Mouse (Mus musculus): ENCODE data around the gene Ccdc84. TPM values are rescaled to one million over a fixed set of nuclear protein-coding genes. Genes with fewer than 3 reads are reported as not detected.
A peak's percentile ranks its signal among the peaks of the same experiment; 100 is the strongest.
"Not testable (repeated sequence)": the region's sequence is repeated elsewhere in the genome, so short reads cannot be mapped to it uniquely, and the experiment has no call there.

Gene Ccdc84
- polyA plus RNA-seq, 1 experiment from 2014 or later, result 23.1 TPM

DNA sequence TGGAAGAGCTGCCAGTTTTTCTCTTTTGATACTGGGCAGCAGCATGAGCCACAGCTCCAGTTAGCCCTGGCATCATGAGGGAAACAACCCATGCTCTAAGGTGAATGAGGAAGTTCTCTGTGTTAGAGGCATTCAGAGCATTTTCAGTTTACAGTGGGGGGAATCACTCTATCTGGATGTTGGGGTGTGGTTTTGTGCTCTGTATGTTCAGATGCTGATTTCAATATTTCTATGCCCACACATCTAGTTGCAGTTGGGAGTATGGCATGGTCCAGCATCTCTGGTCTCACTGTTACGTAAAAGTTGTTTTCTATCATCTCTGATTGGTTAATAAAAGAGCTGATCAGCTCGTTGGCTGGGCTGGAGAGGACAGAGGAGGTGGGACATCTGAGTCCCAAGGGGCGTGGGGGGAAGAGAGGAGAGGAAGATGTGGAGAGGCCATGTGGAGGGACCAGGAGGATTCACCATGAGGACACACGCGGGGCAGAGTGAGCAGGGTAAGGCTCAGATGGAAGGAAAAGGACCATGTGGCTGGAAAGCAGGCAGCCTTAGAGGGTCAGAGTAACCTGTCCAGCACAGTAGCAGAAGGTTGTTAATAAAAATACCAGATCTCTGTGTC, 2.0 kb upstream of the Ccdc84 start:
- Histone ChIP-seq H3K27me3 (ENCODE audit: low read depth, poor library complexity, severe bottlenecking) (no peaks in the 10 kb centered on the region), H3K36me3 (peaks cover 12% of the 10 kb centered on the region), H3K4me1 (peaks cover 7% of the 10 kb centered on the region), H3K27ac (no peak overlapping the region), H3K4me3 (no peak overlapping the region), H3K9me3 (replicated peaks) (no peaks in the 10 kb centered on the region)
- DNase-seq (ENCODE audit: low spot score), result no peak
- 83% methylated on average over 5 of the region's 5 CpGs for WGBS

DNA sequence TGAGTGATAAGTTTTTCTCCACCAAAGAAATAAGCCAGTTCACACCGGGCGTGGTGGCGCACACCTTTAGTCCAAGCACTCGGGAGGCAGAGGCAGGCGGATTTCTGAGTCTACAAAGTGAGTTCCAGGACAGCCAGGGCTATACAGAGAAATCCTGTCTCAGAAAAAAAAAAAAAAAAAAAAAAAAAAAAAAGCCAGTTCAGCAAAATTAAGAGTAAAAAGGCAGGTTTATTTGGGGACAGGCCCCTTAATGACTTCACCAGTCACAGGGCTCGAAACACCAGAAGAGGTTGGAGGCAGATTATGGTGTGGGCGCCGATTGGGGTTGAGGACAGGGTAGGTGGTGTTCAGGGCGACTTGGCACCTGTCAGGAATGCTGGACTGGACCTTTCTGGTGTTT, 1.4 kb upstream of the Ccdc84 start:
- DNase-seq (ENCODE audit: low spot score); H3K27ac ChIP-seq; H3K27me3 ChIP-seq (ENCODE audit: low read depth, poor library complexity, severe bottlenecking); H3K4me3 ChIP-seq; H3K4me1 ChIP-seq; H3K9me3 ChIP-seq (replicated peaks): not testable (repeated sequence)
- WGBS, result 93% methylated on average over 9 of the region's 9 CpGs
- H3K36me3 ChIP-seq, result peaks cover 16% of the 10 kb centered on the region

GRCm38 (mm10) chr9:44417892-44418363, 441 bp downstream of the Ccdc84 start:
- Histone ChIP-seq H3K27me3 (ENCODE audit: low read depth, poor library complexity, severe bottlenecking) (no peaks in the 10 kb centered on the region), H3K4me1 (peaks cover 7% of the 10 kb centered on the region), H3K9me3 (replicated peaks) (no peaks in the 10 kb centered on the region), H3K27ac (peak overlapping the region; percentile 89), H3K4me3 (peak overlapping the region; percentile 77), H3K36me3 (peaks cover 34% of the 10 kb centered on the region)
- peak; percentile 97 for DNase-seq (ENCODE audit: low spot score)
- under 1% methylated on average over 38 of the region's 38 CpGs for WGBS

DNA sequence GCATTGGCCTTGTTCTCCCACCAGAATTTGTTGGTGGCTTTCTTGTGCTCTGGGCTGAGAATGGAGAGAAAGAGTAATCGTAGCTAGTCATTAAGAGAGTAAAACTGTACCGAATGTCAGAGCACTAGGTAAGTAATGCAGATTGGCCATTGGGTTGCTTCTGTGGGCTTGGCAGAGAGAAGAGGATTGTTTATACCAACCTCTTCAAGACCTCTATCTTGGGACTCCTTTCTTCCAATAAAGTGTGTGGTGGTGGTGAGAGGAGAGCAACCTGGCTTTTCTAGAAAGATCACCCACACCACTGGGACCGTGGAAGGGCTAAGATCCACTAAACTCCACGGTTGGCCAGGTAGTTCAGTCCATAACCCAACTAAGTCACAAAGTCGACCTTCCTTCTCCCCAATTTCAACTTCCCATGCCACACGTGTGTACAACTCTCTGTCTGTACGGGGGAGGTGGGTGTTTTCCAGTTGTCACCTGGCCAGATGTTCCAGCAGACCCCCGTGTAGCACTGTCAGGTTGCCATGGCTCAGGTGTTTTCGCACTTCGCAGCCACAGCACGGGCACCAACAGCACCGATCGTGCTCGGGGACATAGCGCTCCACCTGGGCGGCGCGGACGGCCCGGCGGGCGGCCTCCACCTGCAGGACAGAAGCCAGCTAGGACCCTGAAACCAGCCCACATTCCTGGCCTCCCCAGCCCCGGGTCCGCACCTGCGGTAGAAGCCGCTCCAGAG, 1.0 kb downstream of the Ccdc84 start:
- Histone ChIP-seq H3K4me3 (peak overlapping the region; percentile 77), H3K36me3 (peaks cover 40% of the 10 kb centered on the region), H3K9me3 (replicated peaks) (no peaks in the 10 kb centered on the region), H3K27ac (peak overlapping the region; percentile 89), H3K4me1 (peaks cover 7% of the 10 kb centered on the region), H3K27me3 (ENCODE audit: low read depth, poor library complexity, severe bottlenecking) (no peaks in the 10 kb centered on the region)
- no peak for DNase-seq (ENCODE audit: low spot score)
- WGBS, result 9% methylated on average over 26 of the region's 26 CpGs

DNA sequence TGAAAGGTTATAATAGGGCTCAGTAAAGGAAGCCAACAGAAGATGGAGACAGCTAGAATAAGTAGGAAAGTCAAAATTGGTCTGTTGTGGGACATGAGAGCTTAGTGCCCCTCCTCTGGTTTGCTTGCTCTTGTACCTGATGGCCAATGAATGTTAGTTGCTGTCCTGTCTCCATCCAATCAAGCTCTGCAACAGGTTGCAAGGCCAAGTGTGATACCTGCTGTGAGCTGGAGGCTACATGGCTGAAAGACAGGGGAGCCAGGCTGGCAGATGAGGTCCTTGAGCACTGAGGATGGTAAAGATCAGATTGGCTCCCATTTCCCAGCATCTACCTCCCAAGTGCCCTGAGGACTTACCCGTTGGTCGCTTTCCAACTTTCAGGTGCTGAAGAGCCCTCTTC, 5.6 kb downstream of the Ccdc84 start:
- peaks cover 81% of the 10 kb centered on the region for H3K36me3 ChIP-seq
- H3K27me3 ChIP-seq (ENCODE audit: low read depth, poor library complexity, severe bottlenecking), result no peaks in the 10 kb centered on the region
- DNase-seq (ENCODE audit: low spot score), result no peak

DNA sequence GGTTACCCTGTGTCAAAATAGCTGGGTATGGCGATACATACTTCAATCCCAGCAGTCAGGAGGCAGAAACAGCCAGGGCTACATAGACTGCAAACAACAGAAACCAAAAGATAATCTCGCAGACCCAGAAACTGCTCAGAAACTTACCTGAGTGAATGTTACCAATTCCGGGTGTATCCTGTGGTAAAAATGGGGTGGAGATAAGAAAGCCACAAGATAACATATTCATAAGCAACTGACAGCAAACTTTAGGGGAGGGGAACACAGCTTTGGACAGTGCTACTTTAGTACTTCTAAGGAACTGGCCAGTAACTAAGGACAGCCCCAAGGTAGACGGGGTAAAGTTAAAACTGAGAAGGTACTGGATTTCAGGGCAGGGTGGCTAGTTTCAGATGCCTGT, 6.1 kb downstream of the Ccdc84 start:
- H3K36me3 ChIP-seq, result peaks cover 81% of the 10 kb centered on the region
- H3K4me3 ChIP-seq, result no peak overlapping the region
- WGBS, result 84% methylated on average over 4 of the region's 4 CpGs
- H3K27ac ChIP-seq, result no peak overlapping the region
- H3K9me3 ChIP-seq (replicated peaks), result no peaks in the 10 kb centered on the region
- peaks cover 9% of the 10 kb centered on the region for H3K4me1 ChIP-seq
- DNase-seq (ENCODE audit: low spot score), result no peak
- no peaks in the 10 kb centered on the region for H3K27me3 ChIP-seq (ENCODE audit: low read depth, poor library complexity, severe bottlenecking)

More for the DNA sequence above, 5.6 kb downstream of the Ccdc84 start:
- H3K4me1 ChIP-seq, result peaks cover 12% of the 10 kb centered on the region
- no peaks in the 10 kb centered on the region for H3K9me3 ChIP-seq (replicated peaks)
- no peak overlapping the region for H3K4me3 ChIP-seq
- H3K27ac ChIP-seq, result no peak overlapping the region
- WGBS, result 85% methylated on average over 2 of the region's 2 CpGs

- H3K9me3 ChIP-seq (replicated peaks), result no peaks in the 10 kb centered on the region
- H3K4me1 ChIP-seq, result peaks cover 5% of the 10 kb centered on the region; the same call in 1 of the 2 replicates
- no peak overlapping the region for H3K27ac ChIP-seq
- peaks cover 81% of the 10 kb centered on the region for H3K36me3 ChIP-seq
- 77% methylated on average over 1 of the region's 1 CpGs for WGBS
- no peaks in the 10 kb centered on the region for H3K27me3 ChIP-seq (ENCODE audit: low read depth, poor library complexity, severe bottlenecking)
- no peak for DNase-seq (ENCODE audit: low spot score)
- no peak overlapping the region for H3K4me3 ChIP-seq
Measured at GRCm38 (mm10) chr9:44411601-44412130, 6.7 kb downstream of the Ccdc84 start.

- no peak overlapping the region for H3K4me3 ChIP-seq
- H3K4me1 ChIP-seq, result peaks cover 10% of the 10 kb centered on the region
- 85% methylated on average over 2 of the region's 2 CpGs for WGBS
- no peaks in the 10 kb centered on the region for H3K9me3 ChIP-seq (replicated peaks)
- no peak overlapping the region for H3K27ac ChIP-seq
- no peaks in the 10 kb centered on the region for H3K27me3 ChIP-seq (ENCODE audit: low read depth, poor library complexity, severe bottlenecking)
- H3K36me3 ChIP-seq, result peaks cover 73% of the 10 kb centered on the region
- DNase-seq (ENCODE audit: low spot score), result no peak
Measured at GRCm38 (mm10) chr9:44410647-44411336, 7.6 kb downstream of the Ccdc84 start.

GRCm38 (mm10) chr9:44408693-44409092, 9.7 kb downstream of the Ccdc84 start:
- 80% methylated on average over 9 of the region's 9 CpGs for WGBS
- peak overlapping the region; percentile 93 for H3K4me3 ChIP-seq
- H3K27ac ChIP-seq, result 0 out of 2 replicates have a peak overlapping the region, but pooled peaks have one; percentile 94
- H3K27me3 ChIP-seq (ENCODE audit: low read depth, poor library complexity, severe bottlenecking); H3K9me3 ChIP-seq (replicated peaks); H3K4me1 ChIP-seq; DNase-seq (ENCODE audit: low spot score): not testable (repeated sequence)
- peaks cover 74% of the 10 kb centered on the region for H3K36me3 ChIP-seq

GRCm38 (mm10) chr9:44407752-44408097, 10.6 kb downstream of the Ccdc84 start:
- peaks cover 74% of the 10 kb centered on the region for H3K36me3 ChIP-seq
- H3K27me3 ChIP-seq (ENCODE audit: low read depth, poor library complexity, severe bottlenecking), result no peaks in the 10 kb centered on the region
- peak overlapping the region; percentile 94 for H3K27ac ChIP-seq
- peaks cover 10% of the 10 kb centered on the region for H3K4me1 ChIP-seq
- under 1% methylated on average over 24 of the region's 24 CpGs for WGBS
- H3K9me3 ChIP-seq (replicated peaks), result no peaks in the 10 kb centered on the region
- peak overlapping the region; percentile 93 for H3K4me3 ChIP-seq
- DNase-seq (ENCODE audit: low spot score), result no peak

GRCm38 (mm10) chr9:44406906-44407751, 11.2 kb downstream of the Ccdc84 start, which contains the start of the genes Rps25 and Trappc4:
Gene Rps25, plus strand, starts transcription at chr9:44407139.
Gene Trappc4, minus strand, starts transcription at chr9:44407600.
- Histone ChIP-seq H3K36me3 (peaks cover 74% of the 10 kb centered on the region), H3K9me3 (replicated peaks) (no peaks in the 10 kb centered on the region), H3K27ac (peak within 1 kb of the TSS; percentile 94), H3K4me1 (peaks cover 10% of the 10 kb centered on the region), H3K27me3 (ENCODE audit: low read depth, poor library complexity, severe bottlenecking) (no peaks in the 10 kb centered on the region), H3K4me3 (peak within 1 kb of the TSS; percentile 93)
- peak; percentile 94 for DNase-seq (ENCODE audit: low spot score)
- under 1% methylated on average over 51 of the region's 51 CpGs for WGBS

DNA sequence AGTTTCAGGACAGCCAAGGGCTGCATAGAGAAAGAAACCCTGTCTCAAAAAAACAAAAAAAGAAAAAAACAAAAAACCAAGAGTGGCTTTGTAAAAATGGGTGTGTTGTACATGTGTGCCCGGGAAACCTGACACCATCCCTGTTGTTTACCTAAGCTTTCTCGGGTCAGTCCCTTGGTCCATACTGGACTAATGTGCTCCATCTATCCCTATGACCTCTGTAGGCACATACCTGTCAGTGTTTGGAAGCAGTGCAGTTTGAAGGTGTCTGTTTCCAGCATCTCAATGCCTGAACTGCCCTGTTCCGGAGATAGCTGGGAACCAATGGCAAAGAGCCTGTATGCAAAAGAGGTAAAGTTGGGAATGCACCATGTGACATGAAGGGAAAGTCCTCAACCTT, 13.4 kb downstream of the Ccdc84 start:
- Histone ChIP-seq H3K4me3 (no peak overlapping the region), H3K27me3 (ENCODE audit: low read depth, poor library complexity, severe bottlenecking) (no peaks in the 10 kb centered on the region), H3K36me3 (peaks cover 74% of the 10 kb centered on the region), H3K4me1 (peaks cover 10% of the 10 kb centered on the region), H3K9me3 (replicated peaks) (no peaks in the 10 kb centered on the region), H3K27ac (no peak overlapping the region)
- DNase-seq (ENCODE audit: low spot score), result no peak
- 80% methylated on average over 3 of the region's 3 CpGs for WGBS

Measured in limb, embryonic 10.5 days (tissue).